Mouse (Mus musculus) neutrophil, adult 65 days (primary cell): Measurements from ENCODE around the gene Zc3h13. TPM values are rescaled to one million over a fixed set of nuclear protein-coding genes. Genes with fewer than 3 reads are reported as not detected.

ENCODE experiments used
- total RNA-seq: library from RNA; stranded (reverse); gene quantifications from 2 replicates; pipeline ENCODE4 v1.2.4, GENCODE M21; 2023

Gene Zc3h13
- total RNA-seq, result 31.3 and 55.4 TPM in 2 replicates

DNA sequence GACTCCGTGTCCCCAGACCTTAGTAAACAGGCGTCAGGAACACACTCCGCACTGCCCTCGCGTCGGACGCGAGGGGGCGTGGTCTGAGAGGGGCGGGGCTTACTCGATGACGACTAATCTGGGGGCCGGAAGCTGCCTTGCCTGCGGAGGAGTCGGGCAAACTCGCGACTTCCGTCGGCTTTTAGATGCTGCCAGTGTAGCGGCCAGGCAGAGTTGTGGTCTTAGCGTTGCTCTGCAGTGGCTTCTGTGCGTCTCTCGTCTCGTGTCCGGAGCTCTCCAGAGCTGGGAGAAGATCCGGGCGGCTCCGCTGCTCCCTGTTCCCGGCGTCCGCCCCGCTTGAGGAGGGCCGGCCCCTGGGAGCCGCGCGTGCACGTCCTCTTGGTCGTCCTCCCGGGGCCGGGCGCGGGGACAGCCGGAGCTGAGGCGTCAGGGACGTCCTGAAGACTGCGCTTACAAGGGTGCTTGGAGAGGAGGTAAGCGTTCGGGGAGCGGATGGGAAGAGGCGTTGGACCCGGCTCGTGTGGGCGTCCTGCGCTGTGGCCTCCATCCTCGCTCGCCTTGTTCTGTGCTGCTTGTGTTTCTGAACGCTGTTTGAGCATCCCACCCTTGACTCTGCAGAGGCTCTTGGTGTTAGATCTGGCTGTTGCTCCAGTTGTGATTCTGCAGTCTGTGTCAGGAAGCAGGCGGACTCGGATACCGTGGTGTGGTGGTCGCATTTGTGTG, at the start of gene Zc3h13:
Gene Zc3h13, plus strand, starts transcription at position 181 of the 723 bp plus-strand sequence.

GRCm38 (mm10) chr14:75242087-75242486, 42.1 kb upstream of the Zc3h13 start, which contains the start of gene Cpb2:
Gene Cpb2, plus strand, starts transcription at chr14:75242287.

Other genes with a start within 250 kb of the Zc3h13 start
- 0.25 and 0.29 TPM in 2 replicates for gene Lrrc63, start 153.5 kb upstream of the Zc3h13 start, total RNA-seq
- 1,546 and 1,555 TPM in 2 replicates for gene Lcp1, start 153.3 kb upstream of the Zc3h13 start, total RNA-seq
- gene Cpb2, start 42.1 kb upstream of the Zc3h13 start, total RNA-seq, result not detected in 2 replicates
- not detected in 2 replicates for gene Siah3, start 171.6 kb downstream of the Zc3h13 start, total RNA-seq